11 mouse cellular contexts compared by ENCODE assay signal in genomic region chr5:120435731-120436501, GRCm38 (mm10). TPM values are rescaled to one million over a fixed set of nuclear protein-coding genes. Genes with fewer than 3 reads are reported as not detected.
DNase-seq lines count a peak whose midpoint lies in the region; ATAC-seq and TF ChIP-seq lines count a peak whose summit lies in the region.
"Had no signal": no experiment of that assay in that cellular context is flagged by ENCODE, and none has a peak within 500 bp of the region (broad histone marks: within the 10 kb centered on the region; RNA-seq: fewer than 3 reads in every experiment).

No protein-coding gene starts in this region.

- intact Hi-C loops in gastrocnemius, adult 2 months (cut with DNase I): no loop called here
- intact Hi-C loops in left cerebral cortex, postnatal 4 days (cut with DNase I): no loop called here

- DNase-seq in gastrocnemius, adult 2 months: no peak
- no peak for DNase-seq in gastrocnemius, adult 8-10 months (ENCODE audit: low spot score in 2 of 2)
- peak; percentile 65 for DNase-seq in embryo, embryonic 10.5 days (ENCODE audit: low spot score)
- no peak for DNase-seq in intestine, embryonic 14.5 days (ENCODE audit: low spot score)
- DNase-seq in left cerebral cortex, postnatal 4 days: no peak
- no peak for DNase-seq in natural killer cell, adult 2 months (ENCODE audit: low spot score in 2 of 2)
- no peak for DNase-seq in thymus, postnatal 14 days

- H3K4me2 ChIP-seq in intestine, embryonic 14.5 days (ENCODE audit: low read length): peak overlapping the region; percentile 50
- H3K4me2 ChIP-seq in midbrain, embryonic 15.5 days: peak overlapping the region; percentile 54

- no peak for TF ChIP-seq CTCF in gastrocnemius, adult 2 months (IDR thresholded peaks at IDR 0.05)

- no peaks in the 10 kb centered on the region for H3K9me3 ChIP-seq in intestine, embryonic 14.5 days (ENCODE audit: control insufficient read depth, low read length)
- H3K9me3 ChIP-seq in midbrain, embryonic 15.5 days: no peaks in the 10 kb centered on the region

- no peak overlapping the region for H3K9ac ChIP-seq in intestine, embryonic 14.5 days (ENCODE audit: low read length)
- peak overlapping the region; percentile 60 for H3K9ac ChIP-seq in midbrain, embryonic 15.5 days

- H3K36me3 ChIP-seq in intestine, embryonic 14.5 days (ENCODE audit: control insufficient read depth, insufficient read depth, low read length): no peaks in the 10 kb centered on the region
- no peaks in the 10 kb centered on the region for H3K36me3 ChIP-seq in midbrain, embryonic 15.5 days (replicated peaks)

- no peak for ATAC-seq in intestine, embryonic 14.5 days (replicated peaks; ENCODE audit: low FRiP score, low TSS enrichment, low read depth)
- ATAC-seq in midbrain, embryonic 15.5 days (replicated peaks): no peak

- peak overlapping the region; percentile 55 for H3K4me3 ChIP-seq in gastrocnemius, adult 2 months
- peak overlapping the region; percentile 31 for H3K4me3 ChIP-seq in intestine, embryonic 14.5 days (ENCODE audit: low read depth, low read length)
- H3K4me3 ChIP-seq in midbrain, embryonic 15.5 days: peak overlapping the region; percentile 46

- peaks cover 6% of the 10 kb centered on the region; the same call in 1 of the 2 replicates for H3K4me1 ChIP-seq in intestine, embryonic 14.5 days (replicated peaks; ENCODE audit: control insufficient read depth, insufficient read depth, low read length)
- H3K4me1 ChIP-seq in midbrain, embryonic 15.5 days: peaks cover 34% of the 10 kb centered on the region

- WGBS in intestine, embryonic 14.5 days: under 1% methylated on average over 47 of the region's 47 CpGs
- WGBS in midbrain, embryonic 15.5 days: under 1% methylated on average over 47 of the region's 47 CpGs

- peaks cover 99% of the 10 kb centered on the region for H3K27me3 ChIP-seq in intestine, embryonic 14.5 days (replicated peaks; ENCODE audit: control insufficient read depth, insufficient read depth, low read length)
- H3K27me3 ChIP-seq in midbrain, embryonic 15.5 days (replicated peaks): peaks cover 49% of the 10 kb centered on the region

- no peak overlapping the region for H3K27ac ChIP-seq in gastrocnemius, adult 2 months
- H3K27ac ChIP-seq in intestine, embryonic 14.5 days (ENCODE audit: low read depth): no peak overlapping the region
- peak overlapping the region; percentile 81 for H3K27ac ChIP-seq in midbrain, embryonic 15.5 days

RNA-seq across cellular contexts. Expression of gene Lhx5, which starts 4.4 kb away (rescaled TPM):
- total RNA-seq in gastrocnemius, adult 2 months (2021): not detected
- not detected for total RNA-seq in gastrocnemius, adult 8-10 months (2022)
- not detected in 2 replicates for polyA plus RNA-seq in intestine, embryonic 14.5 days (2014; fragmentation: Nextera tagmentation; extraction: Ambion mirVana)
- polyA plus RNA-seq in midbrain, embryonic 15.5 days (2015; fragmentation: Nextera tagmentation; extraction: Ambion mirVana): 36.8 and 41.5 TPM in 2 replicates
- 1 to 10 TPM in 1 of 2 experiments, under 1 TPM in 1; 0.86 to 1.4 TPM for total RNA-seq in left cerebral cortex, postnatal 4 days (2021)
- total RNA-seq: neutrophil, adult 5-6 weeks had no signal
- polyA plus RNA-seq: C2C12; cortical plate, adult 2 months had no signal

RNA-seq across cellular contexts. Expression of gene Sdsl, which starts 36.7 kb away (rescaled TPM):
- total RNA-seq in gastrocnemius, adult 2 months (2021): 1 to 10 TPM in 1 of 2 experiments, under 1 TPM in 1; 0.41 to 1.1 TPM
- total RNA-seq in gastrocnemius, adult 8-10 months (2022): under 1 TPM; 0.32 to 0.73 (median 0.66) TPM
- polyA plus RNA-seq in intestine, embryonic 14.5 days (2014; fragmentation: Nextera tagmentation; extraction: Ambion mirVana): 8.4 and 9.9 TPM in 2 replicates
- polyA plus RNA-seq in midbrain, embryonic 15.5 days (2015; fragmentation: Nextera tagmentation; extraction: Ambion mirVana): 5.6 and 6.0 TPM in 2 replicates
- 1 to 10 TPM; 2.4 to 3.7 TPM for total RNA-seq in left cerebral cortex, postnatal 4 days (2021)
- total RNA-seq: neutrophil, adult 5-6 weeks had no signal

RNA-seq across cellular contexts. Expression of gene Sds, which starts 40.4 kb away (rescaled TPM):
- under 1 TPM; 0.26 to 0.70 TPM for total RNA-seq in gastrocnemius, adult 2 months (2021)
- under 1 TPM; 0.45 to 0.99 (median 0.60) TPM for total RNA-seq in gastrocnemius, adult 8-10 months (2022)
- polyA plus RNA-seq in intestine, embryonic 14.5 days (2014; fragmentation: Nextera tagmentation; extraction: Ambion mirVana): not detected in 2 replicates
- 0.36 TPM in 1 of 2 replicates, not detected in the other for polyA plus RNA-seq in midbrain, embryonic 15.5 days (2015; fragmentation: Nextera tagmentation; extraction: Ambion mirVana)
- not detected for total RNA-seq in left cerebral cortex, postnatal 4 days (2021)
- total RNA-seq: neutrophil, adult 5-6 weeks had no signal
